Mouse (Mus musculus): Measurements from ENCODE around the gene Ptprj.

DNA sequence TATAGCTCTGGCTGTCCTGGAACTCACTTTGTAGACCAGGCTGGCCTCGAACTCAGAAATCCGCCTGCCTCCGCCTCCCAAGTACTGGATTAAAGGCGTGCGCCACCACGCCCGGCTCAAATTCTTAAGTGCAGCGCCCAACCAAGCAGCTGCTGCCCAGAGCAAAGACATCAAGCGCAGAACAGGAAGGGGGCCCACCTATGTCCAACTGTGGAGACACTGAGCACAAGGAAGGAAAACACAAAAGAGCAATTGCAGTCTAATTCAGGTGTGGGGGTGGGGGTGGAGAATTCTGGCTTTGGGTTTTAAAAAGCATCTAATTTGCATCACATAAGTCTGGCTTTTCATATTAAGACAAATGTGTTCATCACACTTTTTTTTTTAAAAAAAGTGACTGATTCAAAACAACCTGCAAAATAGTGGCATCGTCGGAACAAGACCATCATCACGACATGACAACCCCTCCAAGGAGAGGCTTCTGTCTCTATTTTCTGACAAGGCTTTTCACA is 20.7 kb downstream of the Ptprj start:
- TF ChIP-seq CTCF (IDR thresholded peaks at IDR 0.05; ENCODE audit: control insufficient read depth, insufficient read depth, insufficient replicate concordance, low read depth, low read length) (no peak), POLR2A (IDR thresholded peaks at IDR 0.05; ENCODE audit: control insufficient read depth, low read depth, low read length) (no peak)
